Mouse (Mus musculus): ENCODE data around the gene Nars2. TPM values are rescaled to one million over a fixed set of nuclear protein-coding genes. Genes with fewer than 3 reads are reported as not detected.

Gene Nars2
- total and polyA plus RNA-seq, 3 experiments, result 12.1 to 19.1 (median 14.6) TPM

GRCm38 (mm10) chr7:96904442-96904841 lies 46.9 kb upstream of the Nars2 start:
- in situ Hi-C loops (cut with MboI; ENCODE audit: low pct_ligation_motif_present, low pct_unique_long_range_greater_than_20kb, low sequenced_read_pairs), result loop anchor here (10.0 kb wide), 2 partner anchors 110 to 380 kb away; no protein-coding TSS in a partner anchor
- TF ChIP-seq CTCF (conservative IDR thresholded peaks at IDR 0.05 in 1 of 2, IDR thresholded peaks at IDR 0.05 in 1 of 2; ENCODE audit: low read depth in 2 of 2, low read length in 2 of 2) (no peak), ZNF384 (IDR thresholded peaks at IDR 0.05; ENCODE audit: low read depth, low read length) (no peak), JUND (conservative IDR thresholded peaks at IDR 0.05; ENCODE audit: low read depth, low read length) (no peak), GABPA (IDR thresholded peaks at IDR 0.05; ENCODE audit: insufficient replicate concordance, low read depth, low read length) (no peak), POLR2AphosphoS2 (IDR thresholded peaks at IDR 0.05; ENCODE audit: low read depth, low read length) (no peak), CHD1 (IDR thresholded peaks at IDR 0.05; ENCODE audit: low read depth, low read length) (no peak)

GRCm38 (mm10) chr7:96904936-96905335 lies 46.4 kb upstream of the Nars2 start:
- Histone ChIP-seq H3K9ac (ENCODE audit: insufficient read depth, low read depth) (no peak overlapping the region), H3K9me3 (replicated peaks; ENCODE audit: low read length) (no peaks in the 10 kb centered on the region), H3K4me3 (replicated peaks in 1 of 3; ENCODE audit: low read depth in 2 of 3, low read length in 2 of 3, poor library complexity in 1 of 3) (no peak overlapping the region), H3K27ac (ENCODE audit: insufficient read depth, low read depth) (no peak overlapping the region), H3K4me1 (ENCODE audit: control insufficient read depth in 1 of 2, insufficient read depth in 2 of 2) (no peaks in the 10 kb centered on the region), H3K4me2 (ENCODE audit: insufficient read depth, low read depth, poor library complexity, severe bottlenecking) (no peak overlapping the region), H3K27me3 (replicated peaks) (no peaks in the 10 kb centered on the region), H3K36me3 (replicated peaks in 1 of 2; ENCODE audit: control insufficient read depth in 1 of 2, insufficient read depth in 1 of 2, low read length in 1 of 2) (no peaks in the 10 kb centered on the region), H3K79me2 (replicated peaks; ENCODE audit: control insufficient read depth, extremely low read depth, insufficient read depth, poor library complexity, severe bottlenecking) (no peaks in the 10 kb centered on the region)
- dilution Hi-C loops (cut with MboI; ENCODE audit: extremely low pct_ligation_motif_present, extremely low pct_unique_long_range_greater_than_20kb, low sequenced_read_pairs), result no loop called here
- no peak for DNase-seq (ENCODE audit: extremely low read depth)
- TF ChIP-seq ELF1 (IDR thresholded peaks at IDR 0.05; ENCODE audit: low read depth, low read length) (no peak), NRF1 (IDR thresholded peaks at IDR 0.05; ENCODE audit: low read depth, low read length) (no peak), BHLHE40 (IDR thresholded peaks at IDR 0.05; ENCODE audit: low read depth, low read length) (no peak), ZKSCAN1 (IDR thresholded peaks at IDR 0.05; ENCODE audit: borderline replicate concordance, low read depth, low read length) (no peak)
- in situ Hi-C loops (cut with MboI; ENCODE audit: low pct_ligation_motif_present, low pct_unique_long_range_greater_than_20kb, low sequenced_read_pairs), result loop anchor here (10.0 kb wide), 2 partner anchors 110 to 380 kb away; no protein-coding TSS in a partner anchor

More at GRCm38 (mm10) chr7:96904442-96904841, 46.9 kb upstream of the Nars2 start:
- dilution Hi-C loops (cut with MboI; ENCODE audit: extremely low pct_ligation_motif_present, extremely low pct_unique_long_range_greater_than_20kb, low sequenced_read_pairs), result no loop called here
- H3K27me3 ChIP-seq (replicated peaks), result no peaks in the 10 kb centered on the region
- H3K4me2 ChIP-seq (ENCODE audit: insufficient read depth, low read depth, poor library complexity, severe bottlenecking), result no peak overlapping the region
- no peaks in the 10 kb centered on the region for H3K79me2 ChIP-seq (replicated peaks; ENCODE audit: control insufficient read depth, extremely low read depth, insufficient read depth, poor library complexity, severe bottlenecking)
- H3K9ac ChIP-seq (ENCODE audit: insufficient read depth, low read depth), result no peak overlapping the region
- H3K27ac ChIP-seq (ENCODE audit: insufficient read depth, low read depth), result no peak overlapping the region
- no peaks in the 10 kb centered on the region for H3K9me3 ChIP-seq (replicated peaks; ENCODE audit: low read length)
- no peaks in the 10 kb centered on the region for H3K4me1 ChIP-seq (ENCODE audit: control insufficient read depth in 1 of 2, insufficient read depth in 2 of 2)
- no peaks in the 10 kb centered on the region for H3K36me3 ChIP-seq (replicated peaks in 1 of 2; ENCODE audit: control insufficient read depth in 1 of 2, insufficient read depth in 1 of 2, low read length in 1 of 2)
- H3K4me3 ChIP-seq (replicated peaks in 1 of 3; ENCODE audit: low read depth in 2 of 3, low read length in 2 of 3, poor library complexity in 1 of 3), result no peak overlapping the region
- DNase-seq (ENCODE audit: extremely low read depth), result no peak

- no peaks in the 10 kb centered on the region for H3K79me2 ChIP-seq (replicated peaks; ENCODE audit: control insufficient read depth, extremely low read depth, insufficient read depth, poor library complexity, severe bottlenecking)
- H3K27ac ChIP-seq (ENCODE audit: insufficient read depth, low read depth), result no peak overlapping the region
- no peaks in the 10 kb centered on the region for H3K36me3 ChIP-seq (replicated peaks in 1 of 2; ENCODE audit: control insufficient read depth in 1 of 2, insufficient read depth in 1 of 2, low read length in 1 of 2)
- H3K4me3 ChIP-seq (replicated peaks in 1 of 3; ENCODE audit: low read depth in 2 of 3, low read length in 2 of 3, poor library complexity in 1 of 3), result no peak overlapping the region
- no peaks in the 10 kb centered on the region for H3K27me3 ChIP-seq (replicated peaks)
- DNase-seq (ENCODE audit: extremely low read depth), result no peak
- dilution Hi-C loops (cut with MboI; ENCODE audit: extremely low pct_ligation_motif_present, extremely low pct_unique_long_range_greater_than_20kb, low sequenced_read_pairs) (no loop called here), in situ Hi-C loops (cut with MboI; ENCODE audit: low pct_ligation_motif_present, low pct_unique_long_range_greater_than_20kb, low sequenced_read_pairs) (loop anchor here (10.0 kb wide), 2 partner anchors 111 to 381 kb away; no protein-coding TSS in a partner anchor)
- no peak overlapping the region for H3K4me2 ChIP-seq (ENCODE audit: insufficient read depth, low read depth, poor library complexity, severe bottlenecking)
- peaks cover 0 to 2% of the 10 kb centered on the region in 2 experiments; a peak in 1 of 4 replicates for H3K4me1 ChIP-seq (ENCODE audit: control insufficient read depth in 1 of 2, insufficient read depth in 2 of 2)
- no peaks in the 10 kb centered on the region for H3K9me3 ChIP-seq (replicated peaks; ENCODE audit: low read length)
- no peak for TF ChIP-seq MXI1 (IDR thresholded peaks at IDR 0.05; ENCODE audit: low read depth, low read length)
- TF ChIP-seq ZNF384 (IDR thresholded peaks at IDR 0.05; ENCODE audit: low read depth, low read length), result no peak
- TF ChIP-seq MAFK (IDR thresholded peaks at IDR 0.05; ENCODE audit: insufficient replicate concordance, low read length), result no peak
- TF ChIP-seq TCF12 (IDR thresholded peaks at IDR 0.05; ENCODE audit: low read depth, low read length), result no peak
- TF ChIP-seq MYC (IDR thresholded peaks at IDR 0.05; ENCODE audit: low read depth, low read length), result no peak
- TF ChIP-seq GABPA (IDR thresholded peaks at IDR 0.05; ENCODE audit: insufficient replicate concordance, low read depth, low read length), result no peak
- no peak for TF ChIP-seq JUND (conservative IDR thresholded peaks at IDR 0.05; ENCODE audit: low read depth, low read length)
- TF ChIP-seq ELF1 (IDR thresholded peaks at IDR 0.05; ENCODE audit: low read depth, low read length), result no peak
- no peak overlapping the region for H3K9ac ChIP-seq (ENCODE audit: insufficient read depth, low read depth)
Measured at GRCm38 (mm10) chr7:96905422-96905821, 45.9 kb upstream of the Nars2 start.

All from CH12.LX (cell line).